Mouse (Mus musculus): ENCODE results near the gene Kif26b. TPM values are rescaled to one million over a fixed set of nuclear protein-coding genes. Genes with fewer than 3 reads are reported as not detected.

Gene Kif26b
- total and polyA plus RNA-seq, 3 experiments: 0.86 to 3.0 (median 2.4) TPM

DNA sequence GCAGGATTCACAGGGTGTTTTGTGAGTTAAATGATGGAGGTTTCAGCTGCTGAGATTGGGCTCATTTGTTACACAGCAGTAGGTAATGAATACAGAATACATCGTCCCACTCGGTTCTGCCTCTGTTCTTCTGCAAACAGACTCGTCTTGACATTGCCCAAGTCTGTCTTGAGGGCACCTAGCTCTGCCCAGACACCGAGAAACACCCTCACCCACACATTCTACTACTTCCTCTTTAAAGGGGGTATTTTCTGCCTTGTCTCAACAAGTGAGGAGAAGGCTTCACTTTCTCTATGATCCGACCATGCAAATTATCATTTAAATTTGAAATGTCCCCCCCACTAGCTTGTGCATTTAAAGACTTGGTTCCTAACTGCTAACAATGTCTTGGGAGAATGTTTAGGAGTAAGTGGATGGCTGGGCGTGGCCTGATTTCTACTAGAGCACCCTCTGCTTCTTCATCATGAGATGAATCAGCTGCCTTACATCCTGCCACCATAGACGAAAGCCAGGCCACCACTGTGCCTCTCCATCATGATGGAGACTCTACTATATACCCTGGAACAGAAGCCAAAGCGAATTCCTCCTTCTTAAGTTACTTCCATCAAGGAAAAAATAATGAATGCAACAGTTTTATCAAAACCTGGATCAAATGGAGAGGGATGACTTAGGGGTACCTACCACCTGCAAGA, 395.7 kb downstream of the Kif26b start:
- intact Hi-C loops (cut with DNase I): no loop called here
- WGBS: 79% methylated on average over 8 of the region's 8 CpGs

DNA sequence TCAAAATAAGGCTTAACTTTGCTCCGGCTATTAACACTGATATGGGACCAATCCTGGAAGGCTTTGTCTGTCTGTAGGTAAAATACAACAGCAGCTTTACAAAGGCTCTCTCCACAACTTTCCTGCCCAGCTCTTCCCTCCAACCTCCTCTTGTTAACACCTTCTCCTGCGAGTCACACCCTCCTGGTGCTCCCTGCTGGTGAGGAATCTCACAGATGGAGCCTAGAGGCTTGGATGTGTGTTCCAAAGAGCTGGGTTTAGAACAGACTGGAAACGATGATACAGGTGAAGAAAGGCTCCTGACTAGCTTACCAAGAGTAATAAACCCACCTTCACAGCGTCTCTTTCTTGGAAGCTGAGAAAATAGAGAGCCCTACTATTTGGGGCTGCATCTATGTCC, 400.6 kb downstream of the Kif26b start:
- no peaks in the 10 kb centered on the region for H3K27me3 ChIP-seq (ENCODE audit: control insufficient read depth, insufficient read depth, low read length)
- no peaks in the 10 kb centered on the region for H3K36me3 ChIP-seq (ENCODE audit: control insufficient read depth, insufficient read depth, low read length)
- no peak overlapping the region for H3K27ac ChIP-seq
- no peak overlapping the region for H3K4me3 ChIP-seq
- no peaks in the 10 kb centered on the region for H3K79me2 ChIP-seq (replicated peaks; ENCODE audit: control insufficient read depth, insufficient read depth, low read length)
- TF ChIP-seq POLR2A (IDR thresholded peaks at IDR 0.05; ENCODE audit: insufficient read depth, low read depth, low read length) (no peak), EP300 (IDR thresholded peaks at IDR 0.05; ENCODE audit: insufficient read depth, low read depth, low read length) (no peak), CTCF (IDR thresholded peaks at IDR 0.05) (no peak)
- intact Hi-C loops (cut with DNase I): no loop called here
- WGBS: 59% methylated on average over 4 of the region's 4 CpGs
- no peak for DNase-seq
- no peak overlapping the region for H3K9ac ChIP-seq (ENCODE audit: low read depth, low read length)
- H3K4me1 ChIP-seq (ENCODE audit: control insufficient read depth, insufficient read depth, low read length): no peaks in the 10 kb centered on the region

More for the DNA sequence above, 395.7 kb downstream of the Kif26b start:
- no peak overlapping the region for H3K27ac ChIP-seq
- H3K36me3 ChIP-seq (ENCODE audit: control insufficient read depth, insufficient read depth, low read length): no peaks in the 10 kb centered on the region
- H3K79me2 ChIP-seq (replicated peaks; ENCODE audit: control insufficient read depth, insufficient read depth, low read length): no peaks in the 10 kb centered on the region
- H3K9ac ChIP-seq (ENCODE audit: low read depth, low read length): no peak overlapping the region
- no peaks in the 10 kb centered on the region for H3K4me1 ChIP-seq (ENCODE audit: control insufficient read depth, insufficient read depth, low read length)
- TF ChIP-seq POLR2A (IDR thresholded peaks at IDR 0.05; ENCODE audit: insufficient read depth, low read depth, low read length) (no peak), EP300 (IDR thresholded peaks at IDR 0.05; ENCODE audit: insufficient read depth, low read depth, low read length) (no peak), CTCF (IDR thresholded peaks at IDR 0.05) (no peak)
- H3K4me3 ChIP-seq: no peak overlapping the region
- DNase-seq: no peak
- H3K27me3 ChIP-seq (ENCODE audit: control insufficient read depth, insufficient read depth, low read length): no peaks in the 10 kb centered on the region

DNA sequence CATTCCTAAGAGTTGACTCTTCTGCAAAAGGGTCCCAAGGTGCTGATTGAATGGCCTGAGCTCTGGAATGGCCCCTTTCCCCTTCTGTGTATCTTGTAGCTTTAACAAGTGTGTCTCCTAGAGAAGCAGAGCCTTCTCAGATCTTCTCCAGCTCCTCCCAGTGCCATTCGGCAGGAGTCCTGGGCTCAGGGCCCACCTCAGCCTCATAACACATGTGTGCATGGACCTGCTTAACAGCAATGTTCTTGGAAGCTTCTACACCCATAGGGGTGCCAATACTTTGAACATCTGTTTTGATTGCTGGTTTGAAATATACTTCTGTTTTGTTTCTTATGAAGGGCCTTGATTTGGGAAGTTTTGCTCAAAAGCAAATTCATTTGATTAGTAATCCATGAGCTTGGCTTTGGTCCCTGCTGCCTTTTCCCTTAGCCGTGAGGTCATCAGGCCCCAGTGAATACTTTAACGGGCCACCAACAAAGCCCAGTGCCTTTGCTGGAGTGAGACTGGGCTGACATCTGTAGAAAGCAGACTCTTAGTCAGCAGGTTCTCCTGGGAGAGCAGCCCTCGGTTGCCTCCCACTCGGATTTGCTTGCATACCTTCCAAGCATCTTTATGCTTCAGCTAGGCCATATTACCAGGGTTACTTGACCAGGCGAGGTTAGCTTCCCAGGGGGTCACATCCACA, 405.2 kb downstream of the Kif26b start:
- Histone ChIP-seq H3K36me3 (ENCODE audit: control insufficient read depth, insufficient read depth, low read length) (no peaks in the 10 kb centered on the region), H3K27me3 (ENCODE audit: control insufficient read depth, insufficient read depth, low read length) (no peaks in the 10 kb centered on the region), H3K4me3 (no peak overlapping the region), H3K9ac (ENCODE audit: low read depth, low read length) (no peak overlapping the region), H3K27ac (no peak overlapping the region), H3K79me2 (replicated peaks; ENCODE audit: control insufficient read depth, insufficient read depth, low read length) (no peaks in the 10 kb centered on the region), H3K4me1 (ENCODE audit: control insufficient read depth, insufficient read depth, low read length) (peaks cover 1% of the 10 kb centered on the region; the same call in 1 of the 2 replicates)
- intact Hi-C loops (cut with DNase I): no loop called here
- WGBS: 75% methylated on average over 6 of the region's 6 CpGs
- DNase-seq: no peak
- TF ChIP-seq CTCF (IDR thresholded peaks at IDR 0.05) (no peak), POLR2A (IDR thresholded peaks at IDR 0.05; ENCODE audit: insufficient read depth, low read depth, low read length) (no peak), EP300 (IDR thresholded peaks at IDR 0.05; ENCODE audit: insufficient read depth, low read depth, low read length) (no peak)

DNA sequence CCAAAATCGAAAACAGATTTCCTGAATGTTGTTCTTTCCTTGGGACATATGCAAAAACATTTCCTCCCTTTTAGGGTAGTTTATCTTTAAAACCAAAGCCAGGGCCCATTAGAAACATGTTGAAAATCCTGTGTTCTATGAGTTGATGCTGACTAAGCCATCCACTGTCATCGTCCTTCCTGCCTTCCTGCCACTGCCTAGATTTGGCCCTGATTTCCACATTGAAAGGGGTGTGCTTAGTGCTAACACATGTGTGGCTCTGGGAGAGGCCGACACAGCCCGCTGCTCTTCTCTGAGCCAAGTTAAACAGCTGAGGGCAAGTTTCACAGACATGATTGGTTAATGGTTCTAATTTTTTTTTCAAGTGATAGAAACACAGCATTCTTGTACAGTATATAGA, 407.5 kb downstream of the Kif26b start:
- H3K4me3 ChIP-seq: no peak overlapping the region
- no peaks in the 10 kb centered on the region for H3K36me3 ChIP-seq (ENCODE audit: control insufficient read depth, insufficient read depth, low read length)
- no peak for DNase-seq
- 27% methylated on average over 4 of the region's 4 CpGs for WGBS
- H3K79me2 ChIP-seq (replicated peaks; ENCODE audit: control insufficient read depth, insufficient read depth, low read length): no peaks in the 10 kb centered on the region
- intact Hi-C loops (cut with DNase I): no loop called here
- no peak overlapping the region for H3K9ac ChIP-seq (ENCODE audit: low read depth, low read length)
- peaks cover 1% of the 10 kb centered on the region; the same call in 1 of the 2 replicates for H3K4me1 ChIP-seq (ENCODE audit: control insufficient read depth, insufficient read depth, low read length)
- H3K27me3 ChIP-seq (ENCODE audit: control insufficient read depth, insufficient read depth, low read length): no peaks in the 10 kb centered on the region
- TF ChIP-seq CTCF (IDR thresholded peaks at IDR 0.05) (no peak), POLR2A (IDR thresholded peaks at IDR 0.05; ENCODE audit: insufficient read depth, low read depth, low read length) (no peak), EP300 (IDR thresholded peaks at IDR 0.05; ENCODE audit: insufficient read depth, low read depth, low read length) (no peak)
- H3K27ac ChIP-seq: no peak overlapping the region

DNA sequence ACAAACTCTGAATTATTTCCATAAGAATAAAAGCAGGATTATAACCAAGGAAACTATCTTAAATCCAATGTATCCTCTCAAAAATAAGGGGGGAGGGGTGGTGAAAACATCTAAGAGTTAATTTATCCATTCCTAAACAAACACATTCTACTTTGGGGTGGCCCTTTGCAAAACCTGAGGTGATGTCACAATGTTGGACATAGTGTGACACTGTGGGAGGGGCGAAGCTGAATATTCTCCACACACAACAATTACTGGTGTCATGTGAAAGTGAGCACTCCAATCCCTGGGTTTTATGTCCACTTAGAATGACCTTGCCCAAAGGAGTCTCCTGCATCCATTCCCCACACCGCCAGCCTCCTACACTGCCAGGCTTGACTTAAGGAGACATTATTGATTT, 408.1 kb downstream of the Kif26b start:
- Histone ChIP-seq H3K79me2 (replicated peaks; ENCODE audit: control insufficient read depth, insufficient read depth, low read length) (no peaks in the 10 kb centered on the region), H3K27ac (no peak overlapping the region), H3K9ac (ENCODE audit: low read depth, low read length) (no peak overlapping the region), H3K4me3 (no peak overlapping the region), H3K4me1 (ENCODE audit: control insufficient read depth, insufficient read depth, low read length) (peaks cover 1% of the 10 kb centered on the region; the same call in 1 of the 2 replicates), H3K36me3 (ENCODE audit: control insufficient read depth, insufficient read depth, low read length) (no peaks in the 10 kb centered on the region), H3K27me3 (ENCODE audit: control insufficient read depth, insufficient read depth, low read length) (no peaks in the 10 kb centered on the region)
- no peak for DNase-seq
- intact Hi-C loops (cut with DNase I): no loop called here
- no peak for TF ChIP-seq CTCF (IDR thresholded peaks at IDR 0.05)
- TF ChIP-seq POLR2A (IDR thresholded peaks at IDR 0.05; ENCODE audit: insufficient read depth, low read depth, low read length): no peak
- no peak for TF ChIP-seq EP300 (IDR thresholded peaks at IDR 0.05; ENCODE audit: insufficient read depth, low read depth, low read length)
- WGBS: 89% methylated on average over 2 of the region's 2 CpGs

DNA sequence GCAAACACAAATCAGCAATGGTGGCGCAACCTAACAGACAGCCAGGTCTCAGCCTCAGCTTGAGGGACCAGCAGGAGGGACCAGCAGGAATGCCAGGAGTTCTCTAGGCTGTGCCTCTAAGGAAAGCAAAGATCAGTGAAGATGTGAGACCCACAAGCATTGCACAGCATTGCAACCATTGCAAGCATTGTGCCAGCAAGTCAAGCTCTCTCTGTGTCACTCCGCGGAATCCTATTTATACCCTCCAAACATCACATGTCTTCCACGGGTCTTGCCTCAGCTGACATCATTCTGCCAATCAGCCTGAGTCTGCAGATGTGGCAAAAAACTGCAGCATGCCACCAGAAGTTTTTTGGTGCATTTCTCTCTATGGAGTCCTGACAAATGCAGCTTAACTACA, 411.4 kb downstream of the Kif26b start:
- H3K4me3 ChIP-seq: no peak overlapping the region
- H3K4me1 ChIP-seq (ENCODE audit: control insufficient read depth, insufficient read depth, low read length): peaks cover 1% of the 10 kb centered on the region; the same call in 1 of the 2 replicates
- H3K27ac ChIP-seq: no peak overlapping the region
- H3K36me3 ChIP-seq (ENCODE audit: control insufficient read depth, insufficient read depth, low read length): no peaks in the 10 kb centered on the region
- WGBS: 70% methylated on average over 4 of the region's 4 CpGs
- no peaks in the 10 kb centered on the region for H3K27me3 ChIP-seq (ENCODE audit: control insufficient read depth, insufficient read depth, low read length)
- H3K79me2 ChIP-seq (replicated peaks; ENCODE audit: control insufficient read depth, insufficient read depth, low read length): no peaks in the 10 kb centered on the region
- DNase-seq: no peak
- intact Hi-C loops (cut with DNase I): no loop called here
- H3K9ac ChIP-seq (ENCODE audit: low read depth, low read length): no peak overlapping the region
- TF ChIP-seq CTCF (IDR thresholded peaks at IDR 0.05) (no peak), POLR2A (IDR thresholded peaks at IDR 0.05; ENCODE audit: insufficient read depth, low read depth, low read length) (no peak), EP300 (IDR thresholded peaks at IDR 0.05; ENCODE audit: insufficient read depth, low read depth, low read length) (no peak)
